Mouse (Mus musculus): ENCODE data around the gene Cacna1e. TPM values are rescaled to one million over a fixed set of nuclear protein-coding genes. Genes with fewer than 3 reads are reported as not detected.
A peak's percentile ranks its signal among the peaks of the same experiment; 100 is the strongest.

The Cacna1e gene
- total and polyA plus RNA-seq, 2 experiments from 2014 or later: 8.0 to 58.2 TPM

DNA sequence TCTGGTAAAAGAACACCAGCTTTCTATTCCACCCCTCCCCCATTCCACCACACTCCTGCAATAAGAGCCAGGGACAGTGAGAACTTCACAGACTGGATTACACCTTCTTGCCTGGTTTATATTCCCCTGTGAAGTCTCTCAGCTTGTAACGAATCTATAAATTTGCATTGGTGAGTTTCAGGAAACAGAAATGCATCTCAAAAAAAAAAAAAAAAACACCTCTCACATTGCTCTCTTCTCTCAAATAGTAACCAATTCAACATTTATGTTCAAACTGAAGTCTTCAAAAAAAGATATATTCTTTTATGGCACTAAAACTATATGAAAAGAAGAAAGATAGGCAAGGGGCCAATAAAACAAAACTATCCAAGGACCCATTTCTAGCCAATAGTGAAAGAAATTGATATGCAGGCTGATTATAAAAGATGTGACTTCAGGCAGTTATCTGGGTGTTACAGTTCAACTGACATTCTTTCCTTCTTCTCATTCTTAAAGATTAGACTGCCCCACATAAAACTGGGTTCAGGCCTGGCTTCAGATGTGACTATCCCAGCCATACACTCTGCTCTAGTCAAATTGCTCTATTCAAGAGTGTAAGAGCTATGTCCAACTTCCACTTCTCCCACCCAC is 200.7 kb downstream of the Cacna1e start:
- Histone ChIP-seq H3K27me3 (ENCODE audit: insufficient read depth, low read length) (no peaks in the 10 kb centered on the region), H3K4me3 (ENCODE audit: low read length) (no peak overlapping the region), H3K9ac (replicated peaks; ENCODE audit: low read length) (no peak overlapping the region), H3K4me2 (ENCODE audit: low read depth, low read length) (no peak overlapping the region), H3K9me3 (ENCODE audit: low read length) (no peaks in the 10 kb centered on the region), H3K36me3 (ENCODE audit: insufficient read depth, low read length) (no peaks in the 10 kb centered on the region), H3K27ac (no peak overlapping the region), H3K4me1 (ENCODE audit: insufficient read depth, low read length) (0 out of 2 replicates have a peak, but pooled peaks cover 3% of the 10 kb centered on the region)
- no peak for TF ChIP-seq CTCF (IDR thresholded peaks at IDR 0.05; ENCODE audit: low read depth)
- no peak for DNase-seq (ENCODE audit: low spot score)
- ATAC-seq: no peak
- 68% methylated on average over 1 of the region's 1 CpGs for WGBS

DNA sequence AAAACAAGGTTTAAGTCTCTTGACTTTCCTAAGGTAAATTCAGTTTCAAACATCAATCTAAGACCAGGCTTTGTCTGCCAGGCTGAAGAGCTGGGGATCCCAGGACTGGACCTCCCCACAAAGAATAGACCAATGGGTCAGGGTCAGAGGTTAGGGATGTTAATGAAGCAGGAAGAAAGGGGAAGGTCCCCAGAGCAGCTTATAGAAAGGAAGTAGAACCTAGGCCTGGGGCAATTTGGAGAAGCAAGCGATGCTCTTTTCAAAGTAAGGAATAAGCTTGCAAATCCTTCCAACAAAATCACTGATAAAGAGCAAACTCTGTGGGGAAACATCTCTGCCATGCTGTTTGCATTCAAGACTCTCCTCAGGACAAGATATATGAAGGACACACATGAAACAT is 205.3 kb downstream of the Cacna1e start:
- Histone ChIP-seq H3K9ac (replicated peaks; ENCODE audit: low read length) (no peak overlapping the region), H3K36me3 (ENCODE audit: insufficient read depth, low read length) (no peaks in the 10 kb centered on the region), H3K9me3 (ENCODE audit: low read length) (no peaks in the 10 kb centered on the region), H3K4me2 (ENCODE audit: low read depth, low read length) (no peak overlapping the region), H3K27me3 (ENCODE audit: insufficient read depth, low read length) (no peaks in the 10 kb centered on the region), H3K4me1 (ENCODE audit: insufficient read depth, low read length) (no peaks in the 10 kb centered on the region), H3K4me3 (ENCODE audit: low read length) (no peak overlapping the region), H3K27ac (no peak overlapping the region)
- ATAC-seq (no peak), DNase-seq (ENCODE audit: low spot score) (no peak)
- WGBS: 39% methylated on average over 1 of the region's 1 CpGs
- TF ChIP-seq CTCF (IDR thresholded peaks at IDR 0.05; ENCODE audit: low read depth): no peak

DNA sequence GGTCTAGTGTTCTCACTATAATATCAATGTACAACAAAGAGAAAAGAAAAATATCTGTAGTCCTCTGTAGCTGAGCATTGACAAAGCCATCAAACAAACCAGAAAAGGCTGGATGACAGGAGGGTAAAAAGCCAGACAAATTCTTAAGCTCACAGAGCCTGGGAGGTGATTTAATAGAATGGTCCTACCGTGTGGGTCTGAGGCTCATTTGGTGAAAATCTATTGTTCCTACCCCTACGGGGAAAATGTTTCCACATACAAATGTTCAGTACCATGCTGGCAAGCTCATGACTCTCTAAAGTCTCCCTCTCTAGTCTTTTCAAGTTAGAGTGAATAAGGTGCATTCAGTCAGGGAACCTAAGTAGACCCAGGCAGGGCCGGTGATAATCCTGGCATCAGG is 206.2 kb downstream of the Cacna1e start:
- TF ChIP-seq CTCF (IDR thresholded peaks at IDR 0.05; ENCODE audit: low read depth): no peak
- H3K27ac ChIP-seq: no peak overlapping the region
- ATAC-seq (no peak), DNase-seq (ENCODE audit: low spot score) (no peak)
- no peaks in the 10 kb centered on the region for H3K27me3 ChIP-seq (ENCODE audit: insufficient read depth, low read length)
- no peaks in the 10 kb centered on the region for H3K36me3 ChIP-seq (ENCODE audit: insufficient read depth, low read length)
- no peaks in the 10 kb centered on the region for H3K9me3 ChIP-seq (ENCODE audit: low read length)
- no peak overlapping the region for H3K4me2 ChIP-seq (ENCODE audit: low read depth, low read length)
- no peak overlapping the region for H3K4me3 ChIP-seq (ENCODE audit: low read length)
- H3K9ac ChIP-seq (replicated peaks; ENCODE audit: low read length): no peak overlapping the region
- no peaks in the 10 kb centered on the region for H3K4me1 ChIP-seq (ENCODE audit: insufficient read depth, low read length)
- WGBS: 24% methylated on average over 3 of the region's 3 CpGs

DNA sequence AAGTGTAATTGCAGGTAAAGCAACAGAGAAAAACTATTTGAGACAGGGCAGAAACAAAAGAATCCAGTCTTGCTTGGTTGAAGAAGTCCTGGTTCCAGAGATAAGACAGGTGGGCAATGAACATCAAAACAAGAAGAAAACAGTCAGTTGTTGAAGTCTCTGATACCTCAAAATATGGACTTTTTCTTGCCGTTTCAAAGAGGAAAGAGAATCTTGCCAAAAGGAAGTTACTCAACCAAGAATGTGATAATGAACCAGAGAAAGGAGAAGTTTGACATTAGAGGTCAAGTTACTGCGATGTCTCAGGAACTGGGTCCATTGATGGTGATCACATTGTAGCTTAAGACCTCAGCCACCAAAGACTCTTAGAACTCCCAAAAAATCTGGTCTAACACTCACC is 206.6 kb downstream of the Cacna1e start:
- Histone ChIP-seq H3K27me3 (ENCODE audit: insufficient read depth, low read length) (no peaks in the 10 kb centered on the region), H3K4me2 (ENCODE audit: low read depth, low read length) (no peak overlapping the region), H3K4me3 (ENCODE audit: low read length) (no peak overlapping the region), H3K9ac (replicated peaks; ENCODE audit: low read length) (no peak overlapping the region), H3K36me3 (ENCODE audit: insufficient read depth, low read length) (no peaks in the 10 kb centered on the region), H3K9me3 (ENCODE audit: low read length) (no peaks in the 10 kb centered on the region), H3K27ac (no peak overlapping the region), H3K4me1 (ENCODE audit: insufficient read depth, low read length) (no peaks in the 10 kb centered on the region)
- WGBS: 58% methylated on average over 2 of the region's 2 CpGs
- ATAC-seq (no peak), DNase-seq (ENCODE audit: low spot score) (no peak)
- no peak for TF ChIP-seq CTCF (IDR thresholded peaks at IDR 0.05; ENCODE audit: low read depth)

DNA sequence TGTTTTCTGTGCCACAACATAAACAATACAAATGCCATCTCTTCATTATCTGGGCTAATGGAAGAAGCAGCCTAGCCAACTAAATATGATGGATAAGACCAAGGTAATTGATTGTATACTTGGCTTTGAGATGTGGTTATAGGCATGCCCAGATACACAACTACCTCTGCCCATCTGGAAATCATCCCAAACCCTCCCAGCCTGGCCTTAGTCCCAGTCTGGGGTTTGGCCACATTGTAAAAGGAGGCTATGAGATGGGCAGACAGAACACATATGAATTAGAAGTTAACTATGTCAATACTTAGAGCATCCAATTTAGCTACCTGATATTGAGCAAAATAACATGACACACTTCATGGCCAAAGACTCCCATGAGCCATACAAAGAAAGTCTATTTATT is 220.6 kb downstream of the Cacna1e start:
- Histone ChIP-seq H3K9me3 (ENCODE audit: low read length) (no peaks in the 10 kb centered on the region), H3K4me1 (ENCODE audit: insufficient read depth, low read length) (peaks cover 15% of the 10 kb centered on the region), H3K36me3 (ENCODE audit: insufficient read depth, low read length) (no peaks in the 10 kb centered on the region), H3K27me3 (ENCODE audit: insufficient read depth, low read length) (no peaks in the 10 kb centered on the region), H3K27ac (no peak overlapping the region), H3K4me2 (ENCODE audit: low read depth, low read length) (no peak overlapping the region), H3K9ac (replicated peaks; ENCODE audit: low read length) (no peak overlapping the region), H3K4me3 (ENCODE audit: low read length) (no peak overlapping the region)
- no peak for TF ChIP-seq CTCF (IDR thresholded peaks at IDR 0.05; ENCODE audit: low read depth)
- ATAC-seq: no peak
- DNase-seq (ENCODE audit: low spot score): peak; percentile 16

DNA sequence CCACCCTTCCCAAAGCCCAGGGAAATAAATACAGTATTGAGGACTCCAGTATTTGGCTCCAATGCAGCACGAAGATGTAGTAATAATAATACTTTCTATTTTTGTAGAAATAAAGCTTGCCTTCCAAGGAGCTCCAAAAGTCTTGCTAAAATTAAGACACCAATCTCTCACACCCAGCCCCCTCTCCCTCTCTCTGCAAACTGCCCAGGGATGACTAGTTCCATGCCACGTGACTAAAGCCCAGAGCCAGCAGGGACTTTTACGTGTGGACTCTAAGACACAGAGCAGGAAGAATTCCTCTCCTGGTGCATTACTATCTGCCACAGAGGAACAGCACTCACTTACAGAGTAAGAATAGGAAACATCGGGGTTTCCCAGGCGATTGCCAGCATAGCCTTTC is 222.3 kb downstream of the Cacna1e start:
- TF ChIP-seq CTCF (IDR thresholded peaks at IDR 0.05; ENCODE audit: low read depth): no peak
- H3K9me3 ChIP-seq (ENCODE audit: low read length): no peaks in the 10 kb centered on the region
- ATAC-seq (peak; percentile 45), DNase-seq (ENCODE audit: low spot score) (peak; percentile 21)
- peak overlapping the region; percentile 33 for H3K27ac ChIP-seq
- WGBS: 50% methylated on average over 5 of the region's 5 CpGs
- no peak overlapping the region for H3K4me3 ChIP-seq (ENCODE audit: low read length)
- no peak overlapping the region for H3K9ac ChIP-seq (replicated peaks; ENCODE audit: low read length)
- peaks cover 15% of the 10 kb centered on the region for H3K4me1 ChIP-seq (ENCODE audit: insufficient read depth, low read length)
- no peaks in the 10 kb centered on the region for H3K27me3 ChIP-seq (ENCODE audit: insufficient read depth, low read length)
- no peak overlapping the region for H3K4me2 ChIP-seq (ENCODE audit: low read depth, low read length)
- no peaks in the 10 kb centered on the region for H3K36me3 ChIP-seq (ENCODE audit: insufficient read depth, low read length)

DNA sequence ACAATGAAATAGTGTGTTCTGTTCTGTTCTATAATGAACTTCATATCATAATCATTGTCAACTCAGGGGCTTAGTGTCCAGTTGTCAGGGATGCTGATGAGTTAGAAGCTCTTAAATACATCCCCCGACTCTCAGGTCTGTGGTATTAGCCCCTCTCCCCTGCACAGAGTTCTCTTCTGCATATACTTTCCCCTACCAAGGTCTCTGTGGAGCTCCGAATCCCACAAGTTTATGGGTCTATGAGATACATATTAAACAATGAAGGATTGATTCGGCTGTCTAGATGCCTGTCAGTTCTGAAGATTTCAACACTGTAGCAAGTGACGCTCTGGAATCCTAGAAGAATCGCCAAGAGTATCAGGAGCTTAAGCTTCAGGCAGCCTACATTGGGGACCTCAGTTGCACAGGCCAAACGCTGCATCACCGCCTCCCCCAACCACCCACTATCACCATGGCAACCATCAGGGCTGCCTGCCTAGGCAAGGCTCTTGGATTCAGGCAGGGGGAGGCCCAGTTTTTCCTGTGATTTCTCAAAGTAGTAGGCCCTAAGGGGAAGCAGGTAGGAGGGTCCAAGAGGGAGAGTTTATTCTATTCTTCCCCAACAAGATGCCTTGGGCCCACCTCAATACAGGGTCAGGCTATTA is 223.0 kb downstream of the Cacna1e start:
- no peak overlapping the region for H3K4me3 ChIP-seq (ENCODE audit: low read length)
- TF ChIP-seq CTCF (IDR thresholded peaks at IDR 0.05; ENCODE audit: low read depth): no peak

More for the DNA sequence above, 223.0 kb downstream of the Cacna1e start:
- ATAC-seq (peak; percentile 96), DNase-seq (ENCODE audit: low spot score) (peak; percentile 89)
- no peak overlapping the region for H3K4me2 ChIP-seq (ENCODE audit: low read depth, low read length)
- peak overlapping the region; percentile 33 for H3K27ac ChIP-seq
- no peaks in the 10 kb centered on the region for H3K36me3 ChIP-seq (ENCODE audit: insufficient read depth, low read length)
- no peaks in the 10 kb centered on the region for H3K9me3 ChIP-seq (ENCODE audit: low read length)
- H3K4me1 ChIP-seq (ENCODE audit: insufficient read depth, low read length): peaks cover 15% of the 10 kb centered on the region
- H3K9ac ChIP-seq (replicated peaks; ENCODE audit: low read length): no peak overlapping the region
- 33% methylated on average over 7 of the region's 7 CpGs for WGBS
- no peaks in the 10 kb centered on the region for H3K27me3 ChIP-seq (ENCODE audit: insufficient read depth, low read length)

Measured in hindbrain, postnatal 0 days (tissue).